Mouse (Mus musculus) adrenal gland, postnatal 36 days (tissue): ENCODE results near the gene Naip1. TPM values are rescaled to one million over a fixed set of nuclear protein-coding genes. Genes with fewer than 3 reads are reported as not detected.
"Not testable (repeated sequence)": the region's sequence is repeated elsewhere in the genome, so short reads cannot be mapped to it uniquely, and the experiment has no call there.

Experiments
- DNase-seq, 2 experiments: peaks; one replicate each; pipeline ENCODE4 v3.0.0; 2021; ENCODE audit warnings: mixed read lengths in 1 of 2
- long read RNA-seq, 2 experiments: library from polyadenylated mRNA; stranded (forward); transcript quantifications; one replicate each; pipeline ENCODE4 v2.0.0; 2021; ENCODE audit warnings: borderline sequencing depth in 2 of 2
- total RNA-seq, 2 experiments: library from RNA; stranded (reverse); gene quantifications; 2 replicates each; pipeline ENCODE4 v1.2.3; 2021

Gene Naip1
- total RNA-seq = under 1 TPM; 0.17 to 0.30 TPM
- long read RNA-seq, experiment 1 = 0 reads
- long read RNA-seq, experiment 2 = 0 reads

DNA sequence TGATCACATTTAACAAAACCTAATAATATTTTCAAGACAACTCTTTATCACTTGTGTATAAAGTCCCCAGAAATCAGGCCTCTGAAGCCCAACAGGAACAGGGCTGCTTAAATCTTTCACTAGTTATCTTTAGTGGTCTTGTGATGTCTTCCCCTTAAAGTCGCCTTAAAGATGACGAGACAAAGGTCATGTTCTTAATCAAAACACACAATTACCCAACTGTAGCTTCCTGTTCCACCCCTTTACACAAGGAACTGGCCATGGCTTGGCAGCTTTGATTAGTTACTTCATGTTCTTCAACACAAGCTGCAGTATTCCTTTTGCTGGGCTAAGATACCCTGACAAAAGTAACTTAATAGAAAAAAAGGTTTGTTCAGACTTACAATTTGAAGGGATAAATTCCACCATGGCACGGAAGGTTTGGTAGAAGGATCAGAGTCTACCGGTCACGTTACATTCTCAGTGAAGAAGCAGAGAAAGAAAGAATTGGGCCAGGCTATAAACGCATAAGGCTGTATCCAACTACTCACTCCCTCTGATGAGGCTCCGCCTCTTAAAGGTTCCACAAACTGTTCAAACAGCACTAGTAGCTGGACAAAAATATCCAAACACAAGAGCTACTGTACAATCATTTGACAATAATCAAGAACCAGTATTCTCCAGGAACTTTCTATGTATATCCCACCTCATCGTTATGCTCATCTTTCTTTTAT, at the start of gene Naip1:
Naip1 (minus strand) TSS at position 455 of the 713 bp plus-strand sequence.
- DNase-seq = not testable (repeated sequence)

DNA sequence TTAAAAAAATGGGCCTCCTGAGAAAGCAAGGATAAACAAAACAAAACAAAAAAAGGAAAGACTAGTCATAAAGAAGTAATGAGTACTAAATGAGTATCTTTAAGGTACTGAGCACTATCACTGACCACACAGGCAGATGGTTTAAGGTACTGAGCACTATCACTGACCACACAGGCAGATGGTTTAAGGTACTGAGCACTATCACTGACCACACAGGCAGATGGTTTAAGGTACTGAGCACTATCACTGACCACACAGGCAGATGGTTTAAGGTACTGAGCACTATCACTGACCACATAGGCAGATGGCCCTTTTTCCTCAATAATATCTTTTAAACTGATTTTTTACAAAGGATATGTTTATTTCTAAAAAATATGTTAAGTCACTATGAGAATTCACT, 47.0 kb upstream of the Naip1 start:
- DNase-seq = not testable (repeated sequence)

DNA sequence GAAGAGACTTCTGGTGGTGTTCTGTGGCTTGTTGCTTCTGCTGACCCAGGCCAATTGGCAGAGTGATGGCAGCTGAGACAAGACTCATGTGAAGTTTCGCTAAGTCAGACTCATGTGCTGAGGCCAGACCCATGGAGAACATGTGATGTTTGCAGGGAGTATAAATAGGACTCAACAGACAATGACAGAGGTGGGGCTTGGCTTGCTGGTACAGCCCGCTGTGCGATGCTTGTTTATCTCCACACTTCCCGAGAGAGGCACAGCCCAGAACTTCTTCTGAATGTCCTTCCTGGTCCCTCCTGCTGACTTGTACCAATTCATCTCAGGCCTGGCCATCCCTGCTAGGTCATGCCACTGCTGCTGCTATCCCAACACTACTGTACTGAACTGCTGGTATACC, 42.7 kb upstream of the Naip1 start:
- DNase-seq = no peak

DNA sequence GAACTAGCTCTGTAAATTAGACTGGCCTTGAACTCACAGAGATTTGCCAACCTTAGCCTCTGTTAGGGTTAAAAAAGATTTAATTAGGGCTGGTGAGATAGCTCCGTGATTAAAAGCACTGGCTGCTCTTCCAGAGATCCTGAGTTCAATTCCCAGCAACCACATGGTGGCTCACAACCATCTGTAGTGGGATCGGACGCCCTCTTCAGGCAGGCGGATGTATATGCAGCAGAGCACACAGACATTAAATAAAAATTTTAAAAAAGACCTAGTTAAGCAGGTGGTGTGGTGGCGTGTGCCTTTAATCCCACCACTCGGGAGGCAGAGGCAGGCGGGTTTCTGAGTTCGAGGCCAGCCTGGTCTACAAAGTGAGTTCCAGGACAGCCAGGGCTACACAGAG, 41.7 kb upstream of the Naip1 start:
- not testable (repeated sequence) for DNase-seq

DNA sequence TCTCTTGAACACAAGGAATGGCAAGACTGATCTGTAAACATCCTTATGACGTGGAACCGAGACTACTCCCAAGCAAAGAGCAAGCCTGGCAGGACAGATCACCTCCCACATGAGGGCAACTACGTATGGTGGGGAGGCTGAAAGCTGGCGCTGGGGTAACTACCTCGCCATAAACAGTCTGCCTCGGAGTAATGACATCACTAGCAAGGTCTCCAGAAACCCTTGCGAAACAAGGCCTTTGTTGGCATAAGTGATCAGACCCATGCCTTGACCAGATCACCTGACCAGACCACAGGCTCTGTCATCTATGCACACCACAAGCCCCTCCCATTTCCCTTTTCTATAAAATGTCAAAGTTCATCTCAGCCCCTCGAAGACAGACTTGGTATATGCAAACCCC, 40.6 kb upstream of the Naip1 start:
- peak in 1 of 2 experiments; percentile 2 for DNase-seq

DNA sequence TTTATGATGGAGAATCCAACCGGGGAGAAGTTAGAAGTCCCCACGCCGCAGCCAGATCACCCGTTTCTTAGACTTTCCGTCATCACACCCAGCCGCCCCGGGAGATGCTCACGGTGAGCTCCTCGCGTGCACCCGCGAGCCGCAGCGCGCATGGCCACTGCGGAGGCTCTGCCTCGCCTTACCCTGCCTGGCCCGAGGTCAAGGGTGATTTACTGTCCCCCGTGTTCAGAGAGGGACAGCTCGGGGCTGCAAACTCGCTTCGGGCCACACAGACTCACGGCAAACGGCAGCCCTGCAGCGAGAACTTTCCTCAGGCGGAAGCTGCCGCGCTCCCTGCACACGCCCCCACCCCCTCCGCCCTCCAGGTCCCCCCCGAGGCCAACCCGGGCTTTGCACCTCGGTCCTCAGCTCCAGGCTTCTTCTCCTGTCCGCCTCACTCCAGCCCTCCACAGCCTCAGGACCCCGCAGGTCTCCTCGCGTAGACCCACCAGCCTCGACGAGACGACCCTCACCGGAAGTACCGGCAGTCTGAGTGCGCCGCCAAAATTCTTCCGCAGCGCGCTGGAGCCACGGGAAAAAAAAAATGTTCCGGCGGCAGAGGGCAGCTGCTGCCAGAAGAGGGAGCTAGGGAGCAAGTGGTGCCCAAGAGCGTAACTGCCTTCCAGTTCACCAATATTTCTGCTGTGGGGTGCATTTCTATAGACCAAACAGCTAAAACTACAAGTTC, 39.6 kb upstream of the Naip1 start, which contains the start of gene Gtf2h2:
Gtf2h2 (minus strand) TSS at position 519 of the 727 bp plus-strand sequence.
- DNase-seq = peak; percentile 88 to 89

DNA sequence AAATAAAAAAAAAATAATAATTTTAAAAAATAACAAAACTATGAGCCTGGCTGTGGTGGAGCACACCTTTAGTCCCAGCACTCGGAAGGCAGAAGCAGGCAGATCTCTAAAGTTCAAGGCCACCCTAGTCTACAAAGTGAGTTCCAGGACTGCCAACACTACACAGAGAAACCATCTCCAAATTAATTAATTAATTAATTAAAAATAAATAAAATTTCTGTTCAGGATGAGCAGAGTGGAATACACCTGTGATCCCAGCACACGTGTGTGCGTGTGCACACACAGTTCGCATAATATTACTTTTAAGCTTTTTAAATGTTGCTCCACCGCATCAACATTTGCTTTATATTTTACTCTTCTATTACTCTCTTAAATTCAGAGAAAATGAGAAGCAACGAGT, 39.0 kb upstream of the Naip1 start:
- DNase-seq = no peak

DNA sequence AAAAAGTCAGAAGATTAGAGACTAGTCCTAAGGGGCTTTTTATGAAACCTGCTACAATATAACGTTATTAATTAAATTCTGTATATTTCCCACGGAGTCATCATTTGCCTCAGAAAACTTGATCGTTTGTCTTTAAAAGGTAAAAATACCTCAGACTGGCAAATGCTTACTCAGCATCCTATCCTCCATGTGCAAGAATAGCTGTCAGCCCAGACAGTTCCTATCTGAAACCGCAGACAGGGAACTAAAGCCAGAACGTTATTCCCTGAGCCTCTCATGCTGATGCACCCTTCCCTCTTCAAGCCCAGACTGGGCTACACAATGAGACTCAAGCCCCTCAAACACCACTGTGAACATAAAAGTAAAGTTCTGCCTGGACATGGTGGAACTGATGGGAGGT, 37.8 kb upstream of the Naip1 start:
- no peak for DNase-seq

DNA sequence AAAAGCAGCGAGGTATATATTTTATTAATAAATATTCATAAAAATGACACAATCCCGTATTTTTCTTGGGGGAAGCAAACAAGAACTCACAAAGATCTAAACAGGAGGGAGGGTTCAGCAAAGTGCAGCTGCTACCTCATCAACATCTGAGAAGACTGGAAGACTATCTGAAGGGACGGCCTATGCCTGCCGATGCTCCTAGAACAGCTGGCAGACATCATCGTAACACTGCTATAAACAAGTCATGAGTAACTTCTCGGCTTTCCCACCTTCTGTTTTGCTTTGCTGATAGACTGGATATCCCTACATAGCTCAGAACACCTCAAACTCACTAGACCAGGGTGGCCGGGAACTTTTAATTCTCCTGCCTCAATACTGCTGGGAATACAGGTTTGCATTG, 30.9 kb upstream of the Naip1 start:
- DNase-seq = no peak

DNA sequence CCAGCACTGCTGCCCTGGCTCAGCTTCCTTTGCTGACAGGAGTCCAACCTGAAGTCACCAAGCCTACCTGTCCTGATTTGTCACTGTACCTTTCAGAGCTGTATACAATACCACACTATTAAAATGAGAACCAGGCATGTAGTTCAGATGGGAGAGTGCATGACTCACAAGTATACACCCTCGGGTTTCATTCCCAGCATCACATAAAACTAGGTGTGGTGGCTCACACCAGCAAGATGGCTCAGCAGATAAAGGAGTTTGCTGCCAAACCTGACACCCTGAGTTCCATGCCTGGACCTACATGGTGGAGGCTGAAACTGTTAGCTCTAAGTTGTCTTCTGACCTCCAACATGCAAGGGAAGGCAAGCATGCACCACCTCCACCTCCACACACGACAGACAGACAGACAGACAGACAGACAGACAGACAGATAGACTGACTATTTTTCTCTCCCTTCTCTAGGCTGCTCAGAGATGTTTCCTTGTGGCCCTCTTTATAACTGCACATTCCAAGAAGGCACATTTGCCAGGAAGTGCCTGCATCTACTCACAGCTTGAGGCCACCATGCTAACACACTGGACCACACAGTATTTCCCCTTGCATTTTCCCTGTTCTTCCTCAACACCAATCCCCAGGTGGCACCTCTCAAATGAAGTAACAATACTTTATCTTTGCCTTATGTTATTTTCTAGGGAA, 11.0 kb upstream of the Naip1 start:
- DNase-seq = no peak

DNA sequence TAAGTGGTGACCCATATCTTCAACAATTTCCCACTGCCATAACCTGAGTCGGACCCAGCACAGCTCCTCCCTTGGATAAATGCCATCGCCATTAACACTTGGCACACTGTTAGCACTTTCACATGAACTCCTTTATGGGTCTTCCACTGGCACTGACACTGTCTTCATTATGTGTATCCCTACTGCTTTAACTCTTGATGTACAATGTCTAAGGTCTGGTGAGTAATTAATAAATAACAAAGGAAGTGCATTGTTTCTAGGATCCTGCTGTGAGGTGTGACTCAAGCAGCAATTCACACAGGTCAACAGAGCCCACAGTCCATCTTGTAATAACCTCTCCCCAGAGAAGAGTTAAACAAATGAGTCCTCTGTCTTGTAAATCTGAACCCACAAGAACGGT, 8.7 kb upstream of the Naip1 start:
- no peak for DNase-seq

DNA sequence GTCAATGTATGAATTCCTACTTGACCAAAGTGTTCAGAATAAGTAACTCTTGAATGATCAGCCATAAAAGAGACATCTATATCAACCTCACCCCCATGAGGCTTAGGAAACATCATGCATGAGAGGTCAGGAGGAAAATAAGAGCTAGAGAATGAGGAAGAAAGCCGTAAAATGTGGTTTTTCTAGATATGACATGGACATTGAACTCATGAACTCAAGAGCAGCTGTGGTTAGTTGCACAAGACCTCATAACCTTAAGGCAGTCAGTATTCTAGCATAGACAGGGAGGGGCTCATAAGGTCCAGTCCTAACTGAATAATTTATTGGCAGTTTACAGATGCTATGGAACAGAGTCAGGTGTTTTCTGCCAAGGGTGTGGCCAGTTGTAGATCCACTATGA, 3.2 kb downstream of the Naip1 start:
- DNase-seq = no peak

DNA sequence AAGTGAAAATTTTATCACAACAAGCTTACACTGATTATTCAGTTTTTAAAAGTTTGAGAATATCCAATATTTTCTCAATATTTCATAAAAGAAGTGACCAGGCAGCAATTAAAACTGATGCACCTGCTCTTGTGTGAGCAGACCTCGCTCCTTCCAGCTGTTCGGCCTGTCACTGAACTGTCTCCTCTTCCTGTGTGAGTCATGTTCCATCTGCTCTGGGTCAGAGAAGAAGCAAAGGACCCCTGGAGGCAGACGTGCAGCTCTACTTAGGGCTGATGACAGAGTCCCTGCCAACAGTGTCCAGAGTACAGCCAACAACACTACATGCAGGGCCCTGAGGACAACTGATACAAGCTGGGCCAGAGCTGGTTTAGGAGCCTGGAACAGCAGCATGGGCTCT, 12.6 kb downstream of the Naip1 start:
- no peak for DNase-seq

DNA sequence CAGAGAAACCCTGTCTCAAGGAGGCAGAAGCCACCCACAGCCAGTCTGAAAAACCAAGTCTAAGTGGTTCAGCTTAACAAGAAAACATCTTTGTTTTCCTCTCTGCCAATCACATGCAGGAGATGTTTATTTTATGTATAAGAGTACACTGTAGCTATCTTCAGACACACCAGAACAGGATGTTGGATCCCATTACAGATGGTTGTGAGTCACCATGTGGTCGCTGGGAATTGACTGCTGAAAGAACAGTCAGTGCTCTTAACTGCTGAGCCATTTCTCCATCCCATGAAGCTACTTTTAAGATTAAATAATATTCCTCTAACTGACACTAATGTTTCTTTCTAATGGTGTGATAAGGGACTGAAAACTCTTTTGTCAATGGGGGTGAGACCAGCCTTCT, 14.0 kb downstream of the Naip1 start:
- no peak for DNase-seq

DNA sequence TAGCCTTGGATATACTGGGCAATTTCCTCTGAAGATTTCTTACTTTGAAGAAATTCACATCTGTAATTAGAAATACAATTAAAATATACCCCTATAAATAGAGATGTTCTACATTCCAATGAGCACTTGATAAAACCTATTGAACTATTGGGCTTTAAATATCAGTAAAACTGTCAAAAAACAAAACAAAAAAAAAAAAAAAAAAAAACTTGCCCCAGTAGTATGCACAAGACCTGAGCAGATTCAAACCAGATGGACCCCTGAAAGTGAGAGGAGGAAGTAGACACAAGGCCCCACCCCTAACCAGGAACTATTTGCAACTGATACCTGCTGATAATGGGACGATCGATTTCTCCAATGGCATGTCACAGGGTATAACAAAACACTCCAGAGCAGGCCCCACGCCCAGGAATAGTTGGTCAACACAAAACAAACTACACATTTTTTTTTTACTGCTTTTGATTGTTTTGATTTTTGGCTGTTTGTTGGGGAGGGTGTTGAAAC, 15.3 kb downstream of the Naip1 start:
- no peak for DNase-seq

DNA sequence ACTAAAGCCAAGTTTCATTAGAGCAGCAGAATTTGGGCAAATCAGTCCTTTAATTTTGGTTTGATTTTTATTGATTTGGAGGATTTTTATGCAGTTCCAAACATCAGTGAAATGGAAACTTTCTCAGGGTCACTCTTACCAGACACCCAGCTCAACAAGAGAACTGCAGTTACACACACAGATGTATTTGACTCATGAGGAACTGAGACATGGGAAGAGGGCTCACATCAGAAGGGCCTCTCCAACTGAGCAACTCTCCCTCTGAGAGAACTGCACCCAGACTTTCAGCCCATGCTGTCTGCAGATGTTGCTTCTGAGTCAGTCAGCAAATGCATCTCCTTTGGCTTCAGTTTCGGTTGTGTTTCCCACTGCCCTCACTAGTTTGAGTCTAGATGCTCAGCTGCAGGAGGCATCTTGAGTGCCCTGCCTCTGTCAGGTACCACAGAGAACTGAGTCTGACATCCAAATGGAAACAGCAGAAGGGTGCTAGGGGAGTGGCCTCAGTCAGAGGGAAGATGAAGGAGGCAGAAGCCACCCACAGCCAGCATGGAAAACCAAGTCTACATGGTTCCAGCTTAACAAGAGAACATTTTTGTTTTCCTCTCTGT, 16.0 kb downstream of the Naip1 start:
- not testable (repeated sequence) for DNase-seq

DNA sequence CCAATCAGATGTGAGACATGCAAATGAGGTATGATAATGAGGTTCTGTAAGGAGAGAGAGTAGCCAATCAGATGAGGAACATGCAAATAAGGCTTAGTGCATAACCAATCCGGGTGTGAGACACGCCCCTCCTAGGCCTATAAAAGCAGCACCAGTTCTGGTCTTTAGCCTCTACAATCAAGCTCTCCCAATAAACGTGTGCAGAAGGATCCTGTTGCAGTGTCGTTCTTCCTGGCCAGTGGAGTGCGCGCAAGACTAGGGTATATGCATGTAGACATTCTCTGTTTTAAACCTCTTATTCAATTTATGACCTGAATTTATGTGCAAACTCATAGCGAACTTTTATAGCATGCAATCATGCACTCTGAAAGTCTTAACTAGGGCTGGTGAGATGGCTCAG, 32.7 kb downstream of the Naip1 start:
- not testable (repeated sequence) for DNase-seq

DNA sequence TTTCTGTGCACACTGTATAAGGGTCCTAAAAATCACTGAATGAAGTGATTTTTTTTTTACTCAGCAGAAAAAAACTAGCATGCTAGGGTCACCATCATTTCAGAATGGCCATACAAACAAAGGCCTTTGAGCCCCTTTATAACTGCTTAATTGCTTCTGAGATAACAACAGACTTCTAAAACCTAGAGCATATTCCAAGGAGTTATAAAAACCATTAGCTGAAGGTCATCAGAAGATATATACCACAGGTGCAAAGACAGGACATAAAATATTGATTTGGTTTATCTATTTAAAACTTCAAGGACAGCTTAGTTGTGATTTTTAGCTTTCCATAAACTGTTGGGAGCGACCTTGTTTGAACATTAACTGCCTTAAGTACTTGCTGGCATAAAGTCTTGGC, 38.2 kb downstream of the Naip1 start:
- no peak for DNase-seq

DNA sequence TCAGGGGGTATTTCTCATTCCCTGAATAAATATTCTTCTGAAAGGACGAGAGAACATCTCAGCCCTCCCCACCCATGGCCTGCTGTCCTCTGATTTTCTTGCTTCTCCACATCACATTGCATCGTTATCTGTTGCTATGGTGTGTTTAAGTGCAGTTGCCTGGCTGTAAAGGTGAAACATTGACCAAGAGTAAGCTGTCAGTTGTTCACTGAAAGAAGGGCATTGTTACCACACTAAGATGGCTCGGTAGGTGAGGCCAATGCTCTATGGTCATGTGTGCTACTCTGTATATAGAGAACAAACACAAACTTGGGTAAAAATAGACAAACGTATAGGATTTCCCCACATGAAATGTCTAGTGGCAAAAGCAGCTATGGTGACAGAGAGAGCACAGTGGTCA, 42.8 kb downstream of the Naip1 start:
- no peak for DNase-seq

DNA sequence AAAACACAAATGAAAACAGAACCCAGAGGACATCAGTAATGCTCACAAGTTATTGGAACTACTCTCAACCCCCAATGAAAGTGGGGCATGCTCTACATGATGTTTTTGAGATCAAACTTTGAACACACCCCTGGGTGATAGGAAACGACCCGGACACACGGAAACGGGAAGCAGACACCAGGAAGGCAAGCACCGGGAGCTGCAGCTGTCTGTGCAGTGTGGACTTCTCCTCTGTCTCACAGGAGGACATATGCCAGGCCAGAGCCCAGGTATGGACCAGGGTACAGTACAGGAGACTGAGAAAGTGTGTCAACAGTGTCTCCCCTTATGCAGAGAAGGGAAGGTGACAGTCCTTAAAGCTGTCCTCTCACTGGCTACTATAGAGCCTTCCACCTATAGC, 43.5 kb downstream of the Naip1 start:
- DNase-seq = no peak

DNA sequence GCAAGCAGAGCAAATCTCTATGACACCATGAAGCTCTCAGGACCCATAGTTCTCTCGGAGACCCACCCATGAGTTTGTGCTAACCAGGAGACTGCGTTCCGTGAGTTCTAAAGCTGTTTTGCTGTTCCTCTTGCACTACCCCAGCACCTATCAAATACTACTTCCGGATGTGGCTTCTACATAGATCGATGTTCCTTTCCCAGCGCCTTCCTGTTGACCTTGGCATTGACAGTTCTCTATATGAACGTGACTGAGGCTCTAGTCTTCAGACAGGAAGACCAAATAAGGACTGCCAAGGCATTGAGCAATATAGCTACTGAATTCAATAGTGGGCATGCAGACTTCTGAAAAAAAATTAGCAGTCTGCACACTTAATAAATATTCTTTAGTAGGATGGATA, 44.4 kb downstream of the Naip1 start:
- no peak for DNase-seq

DNA sequence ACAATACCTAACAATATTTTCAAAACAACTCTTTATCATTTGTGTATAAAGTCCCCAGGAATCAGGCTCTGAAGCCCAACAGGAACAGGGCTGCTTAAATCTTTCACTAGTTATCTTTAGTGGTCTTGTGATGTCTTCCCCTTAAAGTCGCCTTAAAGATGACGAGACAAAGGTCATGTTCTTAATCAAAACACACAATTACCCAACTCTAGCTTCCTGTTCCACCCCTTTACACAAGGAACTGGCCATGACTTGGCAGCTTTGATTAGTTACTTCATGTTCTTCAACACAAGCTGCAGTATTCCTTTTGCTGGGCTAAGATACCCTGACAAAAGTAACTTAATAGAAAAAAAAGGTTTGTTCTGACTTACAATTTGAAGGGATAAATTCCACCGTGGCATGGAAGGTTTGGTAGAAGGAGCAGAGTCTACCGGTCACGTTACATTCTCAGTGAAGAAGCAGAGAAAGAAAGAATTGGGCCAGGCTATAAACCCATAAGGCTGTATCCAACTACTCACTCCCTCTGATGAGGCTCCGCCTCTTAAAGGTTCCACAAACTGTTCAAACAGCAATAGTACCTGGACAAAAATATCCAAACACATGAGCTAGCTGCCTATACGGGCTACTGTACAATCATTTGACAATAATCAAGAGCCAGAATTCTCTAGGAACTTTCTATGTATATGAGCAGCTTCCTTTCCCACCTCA, 49.6 kb downstream of the Naip1 start:
- DNase-seq = not testable (repeated sequence)
